Mouse (Mus musculus): ENCODE measurements around the gene Ppp1r13l. TPM values are rescaled to one million over a fixed set of nuclear protein-coding genes. Genes with fewer than 3 reads are reported as not detected.

The Ppp1r13l gene
- polyA plus RNA-seq, 1 experiment from 2014 or later, result 7.8 TPM

DNA sequence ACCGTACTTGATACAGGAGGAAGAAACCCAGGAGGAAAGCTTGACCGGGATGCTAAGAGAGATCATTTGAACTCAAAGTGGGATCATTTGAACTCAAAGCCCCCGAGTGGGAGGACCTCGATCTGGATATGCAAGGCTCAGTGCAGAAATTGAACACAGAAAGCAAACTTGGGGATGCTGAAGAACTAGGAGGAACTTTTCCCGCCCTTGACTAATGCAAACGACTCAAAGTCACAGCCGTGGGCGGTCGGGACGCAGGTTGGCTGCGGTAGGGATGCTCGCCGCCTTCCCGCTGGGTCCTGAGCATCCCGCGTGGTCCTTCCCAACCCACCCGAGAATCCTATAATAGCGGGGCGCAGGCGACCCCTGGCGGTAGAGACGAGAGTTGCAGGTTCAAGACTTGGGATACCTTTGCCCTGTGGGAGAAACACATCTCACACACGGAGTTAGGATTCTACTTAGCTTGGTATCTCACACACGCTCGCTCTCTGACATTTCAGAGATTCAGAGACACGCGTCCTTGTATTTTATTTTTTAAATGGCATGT lies 17.0 kb upstream of the Ppp1r13l start:
- Histone ChIP-seq H3K27me3 (ENCODE audit: control insufficient read depth, insufficient read depth, low read length) (0 out of 2 replicates have a peak, but pooled peaks cover 5% of the 10 kb centered on the region), H3K4me2 (ENCODE audit: low read depth, low read length) (peak overlapping the region; percentile 94), H3K36me3 (ENCODE audit: control insufficient read depth, insufficient read depth, low read length) (no peaks in the 10 kb centered on the region), H3K4me1 (ENCODE audit: control insufficient read depth, insufficient read depth, low read length) (peaks cover 21% of the 10 kb centered on the region), H3K27ac (ENCODE audit: low read length) (peak overlapping the region; percentile 80), H3K9me3 (replicated peaks; ENCODE audit: control insufficient read depth, low read length) (no peaks in the 10 kb centered on the region), H3K4me3 (replicated peaks; ENCODE audit: low read length) (peak overlapping the region; percentile 55), H3K9ac (ENCODE audit: low read length) (peak overlapping the region; percentile 75)
- under 1% methylated on average over 27 of the region's 27 CpGs for WGBS
- ATAC-seq (ENCODE audit: insufficient read depth, low FRiP score), result no peak; the same call in 1 of the 2 replicates

DNA sequence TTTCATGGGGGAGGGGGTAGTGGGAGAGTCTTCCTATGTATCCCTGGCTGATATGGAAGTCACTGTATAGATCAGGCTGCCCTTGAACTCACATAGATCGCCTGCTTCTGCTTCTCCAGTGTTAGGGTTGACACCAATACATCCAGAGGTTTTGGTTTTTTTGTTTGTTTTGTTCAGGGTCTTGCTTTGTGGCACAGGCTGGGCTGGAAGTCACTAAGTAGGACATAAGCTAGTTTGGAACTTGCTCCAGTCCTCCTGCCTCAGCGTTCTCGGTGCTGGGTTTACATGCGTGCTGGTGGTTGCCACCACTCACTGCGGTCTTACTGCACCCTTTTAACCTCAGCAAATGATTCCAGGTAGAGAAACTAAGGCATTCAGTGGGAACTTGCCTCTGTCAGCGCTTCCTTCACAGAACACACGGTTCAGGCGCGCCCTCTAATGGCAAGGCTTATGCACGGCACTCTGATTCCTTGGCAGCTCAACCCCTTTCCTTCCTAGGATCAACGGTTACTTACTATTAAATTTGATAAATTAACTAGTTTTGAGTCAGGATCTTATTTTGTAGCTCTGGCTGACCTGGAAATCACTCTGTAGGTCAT lies 16.2 kb upstream of the Ppp1r13l start:
- no peak for ATAC-seq (ENCODE audit: insufficient read depth, low FRiP score)
- Histone ChIP-seq H3K36me3 (ENCODE audit: control insufficient read depth, insufficient read depth, low read length) (0 out of 2 replicates have a peak, but pooled peaks cover under 1% of the 10 kb centered on the region), H3K4me1 (ENCODE audit: control insufficient read depth, insufficient read depth, low read length) (peaks cover 21% of the 10 kb centered on the region), H3K4me2 (ENCODE audit: low read depth, low read length) (peak overlapping the region; percentile 94), H3K27me3 (ENCODE audit: control insufficient read depth, insufficient read depth, low read length) (0 out of 2 replicates have a peak, but pooled peaks cover 5% of the 10 kb centered on the region), H3K9ac (ENCODE audit: low read length) (no peak overlapping the region), H3K27ac (ENCODE audit: low read length) (no peak overlapping the region), H3K4me3 (replicated peaks; ENCODE audit: low read length) (0 out of 2 replicates have a peak overlapping the region, but pooled peaks have one; percentile 6), H3K9me3 (replicated peaks; ENCODE audit: control insufficient read depth, low read length) (no peaks in the 10 kb centered on the region)
- WGBS, result under 1% methylated on average over 11 of the region's 11 CpGs

DNA sequence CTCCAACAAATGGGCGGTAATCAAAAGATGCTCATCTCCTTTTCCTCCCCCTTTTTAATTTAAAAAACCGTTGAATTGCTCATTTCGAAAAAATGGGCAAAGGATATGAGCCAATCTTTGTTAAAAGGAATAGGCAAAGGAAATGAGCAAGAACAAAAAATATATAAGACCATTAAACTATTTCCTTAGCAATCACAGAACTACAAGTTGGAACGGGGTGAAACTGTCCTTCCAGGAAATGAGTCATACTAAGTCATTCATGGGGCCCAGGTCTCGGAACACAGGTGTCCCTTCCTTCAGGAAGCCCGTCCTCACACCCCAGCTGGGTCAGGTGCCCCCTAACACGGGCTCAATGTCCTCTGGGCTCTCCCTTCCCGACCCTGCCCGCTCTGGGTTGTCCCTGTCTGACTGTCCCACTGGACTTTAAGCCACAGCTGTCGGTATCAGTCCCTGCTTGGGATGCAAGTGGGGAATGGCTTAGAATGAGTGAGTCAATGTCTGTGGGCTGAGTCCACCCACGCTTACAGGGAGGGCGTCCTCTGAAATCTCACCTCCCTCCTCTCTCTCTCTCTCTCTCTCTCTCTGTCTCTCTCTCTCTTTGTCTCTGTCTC lies 15.2 kb upstream of the Ppp1r13l start, which contains the start of gene Ercc1:
TSS of gene Ercc1 (plus strand) at position 542 of the 611 bp plus-strand sequence.
- 20% methylated on average over 12 of the region's 12 CpGs for WGBS
- no peak for ATAC-seq (ENCODE audit: insufficient read depth, low FRiP score)
- Histone ChIP-seq H3K9ac (ENCODE audit: low read length) (peak within 1 kb of the TSS; percentile 87), H3K4me1 (ENCODE audit: control insufficient read depth, insufficient read depth, low read length) (peaks cover 21% of the 10 kb centered on the region), H3K36me3 (ENCODE audit: control insufficient read depth, insufficient read depth, low read length) (0 out of 2 replicates have a peak, but pooled peaks cover 4% of the 10 kb centered on the region), H3K4me2 (ENCODE audit: low read depth, low read length) (peak within 1 kb of the TSS; percentile 90), H3K27me3 (ENCODE audit: control insufficient read depth, insufficient read depth, low read length) (0 out of 2 replicates have a peak, but pooled peaks cover 5% of the 10 kb centered on the region), H3K9me3 (replicated peaks; ENCODE audit: control insufficient read depth, low read length) (no peaks in the 10 kb centered on the region), H3K4me3 (replicated peaks; ENCODE audit: low read length) (peak within 1 kb of the TSS; percentile 88), H3K27ac (ENCODE audit: low read length) (peak within 1 kb of the TSS; percentile 92)

DNA sequence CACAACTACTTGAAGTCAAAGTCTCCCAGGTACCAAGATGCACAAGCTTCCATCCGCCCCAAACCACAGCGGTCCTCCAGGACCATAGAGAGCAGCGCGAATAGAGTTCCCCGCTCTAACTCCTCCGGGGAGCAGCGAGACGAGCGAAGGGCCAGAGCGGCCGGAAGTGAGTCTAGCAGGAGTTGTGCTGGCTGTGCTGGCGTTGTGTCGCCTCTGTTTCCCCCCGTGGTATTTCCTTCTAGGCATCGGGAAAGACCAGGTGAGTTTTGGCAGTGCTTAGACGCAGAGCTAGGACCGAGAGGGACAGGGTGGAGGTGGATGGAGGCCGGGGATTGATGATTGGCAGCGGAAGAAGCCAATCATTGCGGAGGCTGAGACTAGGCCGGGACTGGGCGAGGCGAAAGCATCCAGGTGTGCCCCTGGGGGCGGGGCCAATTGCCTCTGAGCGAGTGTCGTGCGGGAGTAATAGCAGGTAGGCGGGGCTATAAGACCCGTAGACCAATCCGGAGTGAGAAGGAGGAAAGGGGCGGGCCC lies 14.5 kb upstream of the Ppp1r13l start:
- peak overlapping the region; percentile 92 for H3K27ac ChIP-seq (ENCODE audit: low read length)
- 0 out of 2 replicates have a peak, but pooled peaks cover 5% of the 10 kb centered on the region for H3K27me3 ChIP-seq (ENCODE audit: control insufficient read depth, insufficient read depth, low read length)
- H3K9ac ChIP-seq (ENCODE audit: low read length), result peak overlapping the region; percentile 87
- WGBS, result under 1% methylated on average over 31 of the region's 31 CpGs
- H3K4me3 ChIP-seq (replicated peaks; ENCODE audit: low read length), result peak overlapping the region; percentile 88
- peak; percentile 95 for ATAC-seq (ENCODE audit: insufficient read depth, low FRiP score)
- peaks cover 21% of the 10 kb centered on the region for H3K4me1 ChIP-seq (ENCODE audit: control insufficient read depth, insufficient read depth, low read length)
- peak overlapping the region; percentile 90 for H3K4me2 ChIP-seq (ENCODE audit: low read depth, low read length)
- H3K36me3 ChIP-seq (ENCODE audit: control insufficient read depth, insufficient read depth, low read length), result 0 out of 2 replicates have a peak, but pooled peaks cover 4% of the 10 kb centered on the region
- no peaks in the 10 kb centered on the region for H3K9me3 ChIP-seq (replicated peaks; ENCODE audit: control insufficient read depth, low read length)

DNA sequence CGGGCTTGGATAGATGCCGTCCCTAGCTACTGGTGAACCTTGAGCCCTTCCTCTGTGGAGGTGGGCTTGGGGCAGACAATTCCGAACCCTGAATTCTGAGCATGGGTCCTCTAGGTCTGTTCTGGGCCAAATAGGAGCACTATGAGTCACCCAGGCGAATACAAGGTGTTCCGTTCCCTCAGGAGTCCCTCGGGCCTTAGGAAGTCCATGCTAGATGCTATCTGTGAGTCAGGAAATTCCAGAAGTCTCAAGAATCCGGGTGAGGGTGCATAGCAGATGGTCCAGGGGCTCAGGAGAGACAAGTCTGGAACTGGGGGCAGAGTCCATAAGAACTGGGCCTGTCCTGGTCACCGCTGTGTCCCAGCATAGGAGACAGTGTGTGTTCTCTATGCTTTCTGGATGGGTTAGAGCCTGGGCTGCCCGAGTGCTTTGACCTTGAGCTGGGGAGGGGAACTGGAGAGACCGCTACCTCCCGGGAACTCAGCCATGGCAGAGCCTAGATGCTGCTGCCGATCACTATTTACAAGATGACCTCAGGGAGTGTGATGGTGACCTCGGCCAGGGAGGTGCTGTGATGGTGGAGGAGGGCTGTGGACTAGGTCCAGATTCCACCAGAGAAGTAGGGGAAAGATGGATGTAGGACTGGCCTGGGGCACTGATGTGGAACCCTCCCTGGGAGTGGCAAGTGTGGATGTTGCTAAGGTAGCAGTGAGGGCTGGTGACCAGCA lies 10.2 kb upstream of the Ppp1r13l start:
- no peaks in the 10 kb centered on the region for H3K27me3 ChIP-seq (ENCODE audit: control insufficient read depth, insufficient read depth, low read length)
- peaks cover 20% of the 10 kb centered on the region for H3K36me3 ChIP-seq (ENCODE audit: control insufficient read depth, insufficient read depth, low read length)
- WGBS, result 85% methylated on average over 13 of the region's 13 CpGs
- no peak overlapping the region for H3K27ac ChIP-seq (ENCODE audit: low read length)
- no peaks in the 10 kb centered on the region for H3K9me3 ChIP-seq (replicated peaks; ENCODE audit: control insufficient read depth, low read length)
- no peak overlapping the region for H3K4me3 ChIP-seq (replicated peaks; ENCODE audit: low read length)
- no peak for ATAC-seq (ENCODE audit: insufficient read depth, low FRiP score)
- no peak overlapping the region for H3K9ac ChIP-seq (ENCODE audit: low read length)
- H3K4me2 ChIP-seq (ENCODE audit: low read depth, low read length), result no peak overlapping the region
- peaks cover 11% of the 10 kb centered on the region; the same call in 1 of the 2 replicates for H3K4me1 ChIP-seq (ENCODE audit: control insufficient read depth, insufficient read depth, low read length)

DNA sequence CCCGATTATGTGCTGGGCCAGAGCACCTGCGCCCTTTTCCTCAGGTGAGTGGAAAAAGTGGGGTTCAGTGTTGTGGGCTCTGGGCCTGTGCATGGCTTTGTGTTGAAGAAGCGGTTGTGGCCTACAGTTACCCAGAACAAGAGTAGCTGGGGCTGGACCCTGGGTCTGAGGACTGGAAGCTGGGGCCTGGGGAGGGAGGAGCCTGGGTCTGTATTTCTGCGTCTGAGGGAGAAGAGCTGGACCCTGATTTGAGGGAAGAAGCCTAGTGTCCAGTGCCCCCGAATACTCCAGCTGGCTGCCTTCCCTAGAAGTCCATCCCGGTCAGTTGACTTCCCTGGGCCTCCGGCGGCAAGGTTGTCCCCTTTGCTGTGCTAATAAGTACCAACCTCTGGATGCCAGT lies 9.3 kb upstream of the Ppp1r13l start:
- Histone ChIP-seq H3K4me1 (ENCODE audit: control insufficient read depth, insufficient read depth, low read length) (peaks cover 8% of the 10 kb centered on the region; the same call in 1 of the 2 replicates), H3K4me2 (ENCODE audit: low read depth, low read length) (no peak overlapping the region), H3K4me3 (replicated peaks; ENCODE audit: low read length) (no peak overlapping the region), H3K27ac (ENCODE audit: low read length) (no peak overlapping the region), H3K9ac (ENCODE audit: low read length) (no peak overlapping the region), H3K9me3 (replicated peaks; ENCODE audit: control insufficient read depth, low read length) (no peaks in the 10 kb centered on the region), H3K27me3 (ENCODE audit: control insufficient read depth, insufficient read depth, low read length) (no peaks in the 10 kb centered on the region), H3K36me3 (ENCODE audit: control insufficient read depth, insufficient read depth, low read length) (peaks cover 24% of the 10 kb centered on the region)
- WGBS, result 95% methylated on average over 8 of the region's 8 CpGs
- no peak for ATAC-seq (ENCODE audit: insufficient read depth, low FRiP score)

DNA sequence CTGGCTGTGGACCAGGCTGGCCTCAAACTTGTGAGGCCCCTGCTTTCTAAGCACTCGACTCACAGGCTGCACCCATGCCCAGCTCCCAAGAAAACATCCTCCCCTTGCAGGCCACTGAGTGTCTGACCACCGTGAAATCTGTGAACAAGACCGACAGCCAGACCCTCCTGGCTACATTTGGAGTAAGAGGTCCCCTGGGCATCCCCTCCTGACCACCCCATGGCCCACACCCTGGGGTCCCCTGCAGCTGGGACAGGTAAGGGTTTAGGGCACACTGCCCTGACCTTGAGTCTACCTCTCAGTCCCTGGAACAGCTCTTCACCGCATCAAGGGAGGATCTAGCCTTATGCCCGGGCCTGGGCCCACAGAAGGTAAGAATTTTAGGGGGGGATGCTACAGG lies 4.6 kb upstream of the Ppp1r13l start:
- H3K4me3 ChIP-seq (replicated peaks; ENCODE audit: low read length), result no peak overlapping the region
- no peak for ATAC-seq (ENCODE audit: insufficient read depth, low FRiP score)
- no peak overlapping the region for H3K27ac ChIP-seq (ENCODE audit: low read length)
- H3K9me3 ChIP-seq (replicated peaks; ENCODE audit: control insufficient read depth, low read length), result no peaks in the 10 kb centered on the region
- H3K9ac ChIP-seq (ENCODE audit: low read length), result no peak overlapping the region
- 92% methylated on average over 5 of the region's 5 CpGs for WGBS
- H3K27me3 ChIP-seq (ENCODE audit: control insufficient read depth, insufficient read depth, low read length), result no peaks in the 10 kb centered on the region
- no peak overlapping the region for H3K4me2 ChIP-seq (ENCODE audit: low read depth, low read length)
- H3K36me3 ChIP-seq (ENCODE audit: control insufficient read depth, insufficient read depth, low read length), result peaks cover 27% of the 10 kb centered on the region
- H3K4me1 ChIP-seq (ENCODE audit: control insufficient read depth, insufficient read depth, low read length), result peaks cover 15% of the 10 kb centered on the region

DNA sequence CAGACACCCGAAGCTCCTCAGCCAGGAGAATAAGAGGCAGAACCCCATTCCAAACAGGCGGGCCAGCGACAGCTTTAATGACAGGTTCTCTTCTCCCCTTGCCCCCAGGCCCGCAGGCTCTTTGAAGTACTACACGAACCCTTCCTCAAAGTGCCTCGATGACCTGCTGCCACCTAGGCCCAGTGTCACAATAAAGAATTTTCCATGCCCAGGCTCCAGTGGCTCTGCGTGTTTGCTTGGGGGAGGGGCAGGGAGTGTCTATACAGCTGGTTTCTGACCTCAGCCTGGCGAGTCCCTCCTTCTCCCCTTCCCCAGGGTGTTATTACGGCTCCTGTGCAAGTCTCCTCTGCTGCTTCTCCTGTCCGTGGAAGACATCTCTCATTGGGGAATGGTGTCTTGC lies 3.2 kb upstream of the Ppp1r13l start:
- H3K27ac ChIP-seq (ENCODE audit: low read length), result no peak overlapping the region
- H3K9ac ChIP-seq (ENCODE audit: low read length), result no peak overlapping the region
- no peak for ATAC-seq (ENCODE audit: insufficient read depth, low FRiP score)
- H3K27me3 ChIP-seq (ENCODE audit: control insufficient read depth, insufficient read depth, low read length), result no peaks in the 10 kb centered on the region
- peaks cover 18% of the 10 kb centered on the region; the same call in 1 of the 2 replicates for H3K36me3 ChIP-seq (ENCODE audit: control insufficient read depth, insufficient read depth, low read length)
- no peaks in the 10 kb centered on the region for H3K9me3 ChIP-seq (replicated peaks; ENCODE audit: control insufficient read depth, low read length)
- H3K4me3 ChIP-seq (replicated peaks; ENCODE audit: low read length), result no peak overlapping the region
- WGBS, result 65% methylated on average over 10 of the region's 10 CpGs
- H3K4me2 ChIP-seq (ENCODE audit: low read depth, low read length), result no peak overlapping the region
- H3K4me1 ChIP-seq (ENCODE audit: control insufficient read depth, insufficient read depth, low read length), result peaks cover 21% of the 10 kb centered on the region
